Mouse (Mus musculus) left cerebral cortex, postnatal 14 days (tissue): ENCODE measurements around the gene Pde7b. TPM values are rescaled to one million over a fixed set of nuclear protein-coding genes. Genes with fewer than 3 reads are reported as not detected.

Experiments
- DNase-seq, 2 experiments: peaks; one replicate each; pipeline ENCODE4 v3.0.0; 2021 to 2022; ENCODE audit warnings: low spot score in 2 of 2, mixed read lengths in 1 of 2
- intact Hi-C: fragments of 180-260 bp; cut with DNase I; formaldehyde crosslinking; loops from one replicate; pipeline ENCODE4 v1.15.1; 2025
- total RNA-seq, 2 experiments: library from RNA; stranded (reverse); gene quantifications; 2 replicates each; pipeline ENCODE4 v1.2.3; 2021

Gene Pde7b
- total RNA-seq, 2 experiments from 2014 or later: 28.2 to 30.4 TPM

- peak in 1 of 2 experiments; percentile 6 for DNase-seq
- intact Hi-C loops: loop anchor here (5.0 to 10.0 kb wide), 2 partner anchors 52 to 200 kb away; no protein-coding TSS in a partner anchor
These were observed 427 bp downstream of the Pde7b start for GRCm38 (mm10) chr10:20724451-20724850.

- DNase-seq: no peak
- intact Hi-C loops: loop anchor here (5.0 to 10.0 kb wide), 2 partner anchors 52 to 201 kb away; no protein-coding TSS in a partner anchor
These were observed 916 bp downstream of the Pde7b start for GRCm38 (mm10) chr10:20723962-20724361.

- intact Hi-C loops: loop anchor here (5.0 to 10.0 kb wide), 2 partner anchors 51 to 201 kb away; no protein-coding TSS in a partner anchor
- peak in 1 of 2 experiments; percentile 29 for DNase-seq
These were observed 1.4 kb downstream of the Pde7b start for GRCm38 (mm10) chr10:20723521-20723915.

- intact Hi-C loops: loop anchor here (5.0 to 10.0 kb wide), 2 partner anchors 51 to 202 kb away; no protein-coding TSS in a partner anchor
- peak; percentile 24 to 36 for DNase-seq
These were observed 2.0 kb downstream of the Pde7b start for GRCm38 (mm10) chr10:20722651-20723520.

GRCm38 (mm10) chr10:20719201-20719600 is 5.7 kb downstream of the Pde7b start:
- intact Hi-C loops: no loop called here
- no peak for DNase-seq

GRCm38 (mm10) chr10:20700633-20701032 is 24.2 kb downstream of the Pde7b start:
- DNase-seq: no peak
- intact Hi-C loops: no loop called here

- no peak for DNase-seq
- intact Hi-C loops: no loop called here
These were observed 25.0 kb downstream of the Pde7b start for GRCm38 (mm10) chr10:20699874-20700273.

GRCm38 (mm10) chr10:20695637-20696036 is 29.2 kb downstream of the Pde7b start:
- DNase-seq: no peak
- intact Hi-C loops: no loop called here

- DNase-seq: no peak
- intact Hi-C loops: no loop called here
These were observed 34.9 kb downstream of the Pde7b start for GRCm38 (mm10) chr10:20690002-20690401.

- intact Hi-C loops: no loop called here
- DNase-seq: no peak
These were observed 40.7 kb downstream of the Pde7b start for GRCm38 (mm10) chr10:20684151-20684550.

GRCm38 (mm10) chr10:20680986-20681385 is 43.9 kb downstream of the Pde7b start:
- DNase-seq: no peak
- intact Hi-C loops: no loop called here

- intact Hi-C loops: no loop called here
- DNase-seq: no peak
These were observed 49.6 kb downstream of the Pde7b start for GRCm38 (mm10) chr10:20675321-20675720.

GRCm38 (mm10) chr10:20673798-20674197 is 51.1 kb downstream of the Pde7b start:
- peak; percentile 78 to 94 for DNase-seq
- intact Hi-C loops: loop anchor here (5.0 kb wide), 1 partner anchor 49 kb away; no protein-coding TSS in a partner anchor

GRCm38 (mm10) chr10:20672591-20672990 is 52.3 kb downstream of the Pde7b start:
- intact Hi-C loops: loop anchor here (5.0 kb wide), 1 partner anchor 50 kb away; no protein-coding TSS in a partner anchor
- DNase-seq: no peak

GRCm38 (mm10) chr10:20671621-20672020 is 53.3 kb downstream of the Pde7b start:
- no peak for DNase-seq
- intact Hi-C loops: loop anchor here (5.0 kb wide), 1 partner anchor 51 kb away; no protein-coding TSS in a partner anchor

- DNase-seq: no peak
- intact Hi-C loops: loop anchor here (5.0 kb wide), 1 partner anchor 52 kb away; no protein-coding TSS in a partner anchor
These were observed 54.3 kb downstream of the Pde7b start for GRCm38 (mm10) chr10:20670541-20670940.

GRCm38 (mm10) chr10:20669467-20669866 is 55.4 kb downstream of the Pde7b start:
- intact Hi-C loops: no loop called here

GRCm38 (mm10) chr10:20668577-20668976 is 56.3 kb downstream of the Pde7b start:
- no peak for DNase-seq
- intact Hi-C loops: no loop called here

More at GRCm38 (mm10) chr10:20669467-20669866, 55.4 kb downstream of the Pde7b start:
- DNase-seq: peak in 1 of 2 experiments; percentile 59

GRCm38 (mm10) chr10:20666655-20667054 is 58.2 kb downstream of the Pde7b start:
- DNase-seq: no peak
- intact Hi-C loops: no loop called here

- intact Hi-C loops: no loop called here
- DNase-seq: no peak
These were observed 61.9 kb downstream of the Pde7b start for GRCm38 (mm10) chr10:20662951-20663350.
